Mouse (Mus musculus) ES-E14 (cell line): ENCODE results near the gene Adamtsl5. TPM values are rescaled to one million over a fixed set of nuclear protein-coding genes. Genes with fewer than 3 reads are reported as not detected.
A peak's percentile ranks its signal among the peaks of the same experiment; 100 is the strongest.

ENCODE experiments used
- DNase-seq: peaks from one replicate; pipeline ENCODE4 v3.0.0-alpha.2; 2013; ENCODE audit warnings: low read depth, low spot score
- H3K27ac ChIP-seq: 2 replicates; pipeline ENCODE4 v1.5.1; 2012; ENCODE audit warnings: low read depth, mild to moderate bottlenecking, low read length, moderate library complexity, mixed read lengths; ENCODE audit not compliant: poor library complexity, insufficient read depth, severe bottlenecking
- H3K36me3 ChIP-seq: 2 replicates; pipeline ENCODE4 v1.6.1; 2012; ENCODE audit warnings: mild to moderate bottlenecking, low read length, moderate library complexity, mixed read lengths; ENCODE audit not compliant: control insufficient read depth, poor library complexity, insufficient read depth, severe bottlenecking
- H3K4me1 ChIP-seq, 2 experiments: fragments of 150-350 bp in 1 of 2; sonication (generic) in 1 of 2; 2 replicates each; pipeline ENCODE4 v1.6.1; 2012; ENCODE audit warnings: low read length in 2 of 2, mild to moderate bottlenecking in 1 of 2, mixed read lengths in 1 of 2; ENCODE audit not compliant: control insufficient read depth in 2 of 2, insufficient read depth in 2 of 2, poor library complexity in 1 of 2
- H3K4me3 ChIP-seq, 2 experiments: fragments of 150-350 bp in 1 of 2; sonication (generic) in 1 of 2; 2 replicates each; pipeline ENCODE4 v1.5.1; 2012; ENCODE audit warnings: low read length in 2 of 2, low read depth in 1 of 2, mild to moderate bottlenecking in 1 of 2, mixed read lengths in 1 of 2; ENCODE audit not compliant: insufficient read depth in 1 of 2, poor library complexity in 1 of 2, severe bottlenecking in 1 of 2
- H3K9ac ChIP-seq: 2 replicates; pipeline ENCODE4 v1.6.1; 2012; ENCODE audit warnings: low read depth, mild to moderate bottlenecking, low read length, mixed read lengths; ENCODE audit not compliant: poor library complexity, insufficient read depth, severe bottlenecking
- H3K9me3 ChIP-seq: fragments of 150-350 bp; sonication (generic); 2 replicates; pipeline ENCODE4 v1.6.1; 2012; ENCODE audit warnings: low read depth, mild to moderate bottlenecking, low read length; ENCODE audit not compliant: control insufficient read depth, insufficient read depth
- CHD2 ChIP-seq: IDR thresholded peaks from 2 replicates; pipeline ENCODE4 v1.6.1; 2014; ENCODE audit warnings: mild to moderate bottlenecking, low read depth, low read length, inconsistent platforms
- HCFC1 ChIP-seq: IDR thresholded peaks from 2 replicates; pipeline ENCODE4 v1.6.1; 2012; ENCODE audit warnings: low read length, inconsistent platforms, borderline replicate concordance; ENCODE audit not compliant: insufficient read depth
- MAFK ChIP-seq: IDR thresholded peaks from 2 replicates; pipeline ENCODE4 v1.6.1; 2014; ENCODE audit warnings: mild to moderate bottlenecking, low read depth, low read length, inconsistent platforms; ENCODE audit not compliant: insufficient read depth
- ZC3H11A ChIP-seq: IDR thresholded peaks from 2 replicates; pipeline ENCODE4 v1.6.1; 2012; ENCODE audit warnings: low read depth, mild to moderate bottlenecking, inconsistent platforms, low read length, borderline replicate concordance
- ZNF384 ChIP-seq: IDR thresholded peaks from 2 replicates; pipeline ENCODE4 v1.6.1; 2012; ENCODE audit warnings: low read depth, low read length, inconsistent platforms
- in situ Hi-C, 2 experiments: fragments of 600-800 bp; cut with MboI; formaldehyde crosslinking; loops; one replicate each; pipeline ENCODE4 v1.15.1; 2025; ENCODE audit warnings: low sequenced_read_pairs in 2 of 2, inconsistent platforms in 1 of 2; ENCODE audit not compliant: unreplicated experiment in 2 of 2
- total RNA-seq: library from RNA; depleted of rRNA; stranded (reverse); fragments of 300-350 nt; gene quantifications from 2 replicates; pipeline ENCODE4 v1.2.3, GENCODE M21; 2012

Adamtsl5 gene
- total RNA-seq, 1 experiment: 2.4 TPM

GRCm38 (mm10) chr10:80300672-80301181 lies 47.5 kb downstream of the Adamtsl5 start:
- H3K27ac ChIP-seq: no peak overlapping the region
- peaks cover 0 to 6% of the 10 kb centered on the region in 2 experiments; a peak in 2 of 4 replicates for H3K4me1 ChIP-seq
- no peaks in the 10 kb centered on the region for H3K9me3 ChIP-seq
- no peaks in the 10 kb centered on the region for H3K36me3 ChIP-seq
- in situ Hi-C loops: no loop called here
- no peak for DNase-seq
- H3K4me3 ChIP-seq: no peak overlapping the region
- no peak for TF ChIP-seq ZNF384
- TF ChIP-seq CHD2: no peak
- TF ChIP-seq ZC3H11A: no peak
- no peak for TF ChIP-seq MAFK
- TF ChIP-seq HCFC1: no peak
- no peak overlapping the region for H3K9ac ChIP-seq

DNA sequence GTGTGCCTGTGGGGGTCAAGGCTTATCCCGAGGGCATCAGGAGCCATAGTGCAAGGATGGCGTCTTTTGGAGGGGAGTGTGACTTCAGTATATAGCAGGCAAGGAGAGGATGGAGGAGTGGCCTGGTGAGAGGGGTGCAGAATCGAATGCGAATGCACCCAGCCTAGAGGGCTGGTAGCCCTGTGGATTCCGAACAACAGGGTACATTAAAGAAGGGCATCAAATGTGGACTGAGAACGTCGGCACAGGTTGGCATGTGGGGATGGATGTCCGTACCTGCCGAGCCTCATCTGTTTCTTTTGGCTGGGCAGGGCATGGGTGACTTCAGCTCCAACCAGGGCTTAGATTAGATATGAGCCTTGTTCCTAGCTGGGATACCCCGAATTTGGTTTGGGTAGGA lies 48.4 kb downstream of the Adamtsl5 start:
- Histone ChIP-seq H3K4me1 (peaks cover 0 to 8% of the 10 kb centered on the region in 2 experiments; a peak in 2 of 4 replicates), H3K9ac (no peak overlapping the region), H3K4me3 (no peak overlapping the region), H3K9me3 (no peaks in the 10 kb centered on the region), H3K36me3 (peaks cover 3% of the 10 kb centered on the region), H3K27ac (no peak overlapping the region)
- DNase-seq: no peak
- TF ChIP-seq HCFC1 (no peak), MAFK (no peak), ZC3H11A (no peak), CHD2 (no peak), ZNF384 (no peak)
- in situ Hi-C loops: no loop called here

DNA sequence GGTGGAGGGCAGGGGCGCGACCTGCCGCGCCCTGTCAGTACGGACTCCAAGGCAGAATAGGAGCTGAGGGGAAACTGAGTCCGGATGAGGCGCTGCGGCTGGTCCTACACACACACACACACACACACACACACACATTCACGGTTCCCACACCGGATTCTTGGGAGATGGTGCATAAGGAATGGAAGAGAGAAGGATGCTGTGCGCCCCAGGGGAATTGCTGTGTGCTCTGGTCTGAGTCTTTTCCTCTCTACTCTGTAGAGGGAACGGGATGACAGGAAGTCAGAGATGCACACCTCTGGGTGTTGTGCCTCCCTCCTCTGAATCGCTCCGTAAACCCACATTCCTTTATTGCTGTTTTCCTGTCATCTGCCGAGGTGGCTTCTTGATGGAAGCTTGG lies 48.9 kb downstream of the Adamtsl5 start:
- Histone ChIP-seq H3K9ac (no peak overlapping the region), H3K9me3 (no peaks in the 10 kb centered on the region), H3K36me3 (peaks cover 8% of the 10 kb centered on the region), H3K4me1 (peaks cover 0 to 13% of the 10 kb centered on the region in 2 experiments; a peak in 2 of 4 replicates), H3K27ac (no peak overlapping the region), H3K4me3 (peak overlapping the region in 1 of 2 experiments; percentile 39; a peak in 3 of 4 replicates)
- no peak for DNase-seq
- no peak for TF ChIP-seq MAFK
- no peak for TF ChIP-seq CHD2
- no peak for TF ChIP-seq ZC3H11A
- TF ChIP-seq ZNF384: no peak
- no peak for TF ChIP-seq HCFC1
- in situ Hi-C loops: no loop called here

DNA sequence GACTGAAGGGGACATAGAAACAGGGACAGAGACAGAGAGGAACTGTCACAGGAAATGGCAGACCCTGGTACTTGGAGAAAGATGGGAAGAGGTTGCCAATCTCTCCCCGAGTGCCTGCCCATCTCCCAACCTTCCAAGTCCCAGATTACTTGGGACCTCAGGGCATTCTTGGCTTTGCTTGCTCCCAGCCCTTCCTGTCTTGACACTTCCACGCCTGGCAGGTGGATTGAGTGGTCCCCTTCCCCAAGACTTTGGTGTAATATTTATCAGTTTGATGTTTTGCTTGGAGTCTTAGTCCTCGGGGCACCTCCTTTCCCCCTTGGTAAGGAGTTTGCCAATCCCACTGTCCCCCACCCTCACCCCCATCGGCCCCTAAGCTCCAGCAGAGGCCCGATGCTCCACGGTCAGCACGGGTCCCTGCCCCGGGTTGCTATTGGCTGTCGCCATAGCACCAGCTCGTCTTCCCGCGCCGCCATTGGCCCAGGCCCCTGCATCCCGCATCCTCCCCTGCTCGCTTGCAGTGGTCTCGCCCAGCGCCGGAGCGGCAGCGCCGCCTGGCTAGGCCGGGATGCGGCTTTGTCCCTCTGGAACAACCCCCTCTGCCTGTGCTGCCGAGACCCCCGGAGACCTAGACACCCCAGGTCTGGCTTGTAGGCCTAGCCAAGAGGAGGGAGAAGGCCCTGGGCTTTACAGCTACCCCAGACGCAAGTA lies 49.5 kb downstream of the Adamtsl5 start:
- Histone ChIP-seq H3K4me1 (peaks cover 0 to 15% of the 10 kb centered on the region in 2 experiments; a peak in 2 of 4 replicates), H3K36me3 (peaks cover 14% of the 10 kb centered on the region), H3K9ac (no peak overlapping the region), H3K4me3 (peak overlapping the region in 1 of 2 experiments; percentile 39; a peak in 3 of 4 replicates), H3K27ac (no peak overlapping the region), H3K9me3 (no peaks in the 10 kb centered on the region)
- TF ChIP-seq ZC3H11A: no peak
- no peak for TF ChIP-seq ZNF384
- TF ChIP-seq HCFC1: no peak
- TF ChIP-seq MAFK: no peak
- TF ChIP-seq CHD2: no peak
- in situ Hi-C loops: no loop called here
- no peak for DNase-seq
